Mouse (Mus musculus): ENCODE measurements around the gene Clnk. TPM values are rescaled to one million over a fixed set of nuclear protein-coding genes. Genes with fewer than 3 reads are reported as not detected.

The Clnk gene
- polyA plus RNA-seq, 1 experiment from 2014 or later: 0.05 TPM

- H3K27ac ChIP-seq (ENCODE audit: low read length): no peak overlapping the region
- H3K4me3 ChIP-seq (ENCODE audit: low read depth, low read length): no peak overlapping the region
- no peaks in the 10 kb centered on the region for H3K9me3 ChIP-seq (replicated peaks; ENCODE audit: control insufficient read depth, low read length)
- no peak overlapping the region for H3K9ac ChIP-seq (ENCODE audit: low read depth, low read length)
- no peaks in the 10 kb centered on the region for H3K27me3 ChIP-seq (ENCODE audit: control insufficient read depth, insufficient read depth, low read depth, low read length)
- H3K4me1 ChIP-seq (ENCODE audit: control insufficient read depth, low read depth, low read length): no peaks in the 10 kb centered on the region
- ATAC-seq (ENCODE audit: low read depth): no peak
- no peaks in the 10 kb centered on the region for H3K36me3 ChIP-seq (ENCODE audit: control insufficient read depth, insufficient read depth)
- 56% methylated on average over 1 of the region's 1 CpGs for WGBS (ENCODE audit: insufficient replicate concordance)
- no peak overlapping the region for H3K4me2 ChIP-seq (ENCODE audit: low read depth, low read length)
These were observed 4.8 kb upstream of the Clnk start for GRCm38 (mm10) chr5:38881416-38881727.

- Histone ChIP-seq H3K36me3 (ENCODE audit: control insufficient read depth, insufficient read depth) (no peaks in the 10 kb centered on the region), H3K27ac (ENCODE audit: low read length) (no peak overlapping the region), H3K4me1 (ENCODE audit: control insufficient read depth, low read depth, low read length) (no peaks in the 10 kb centered on the region), H3K4me2 (ENCODE audit: low read depth, low read length) (no peak overlapping the region), H3K9ac (ENCODE audit: low read depth, low read length) (no peak overlapping the region), H3K9me3 (replicated peaks; ENCODE audit: control insufficient read depth, low read length) (no peaks in the 10 kb centered on the region), H3K27me3 (ENCODE audit: control insufficient read depth, insufficient read depth, low read depth, low read length) (no peaks in the 10 kb centered on the region), H3K4me3 (ENCODE audit: low read depth, low read length) (no peak overlapping the region)
- ATAC-seq (ENCODE audit: low read depth): no peak
- 42% methylated on average over 11 of the region's 11 CpGs for WGBS (ENCODE audit: insufficient replicate concordance)
These were observed 3.5 kb upstream of the Clnk start for GRCm38 (mm10) chr5:38879989-38880706.

DNA sequence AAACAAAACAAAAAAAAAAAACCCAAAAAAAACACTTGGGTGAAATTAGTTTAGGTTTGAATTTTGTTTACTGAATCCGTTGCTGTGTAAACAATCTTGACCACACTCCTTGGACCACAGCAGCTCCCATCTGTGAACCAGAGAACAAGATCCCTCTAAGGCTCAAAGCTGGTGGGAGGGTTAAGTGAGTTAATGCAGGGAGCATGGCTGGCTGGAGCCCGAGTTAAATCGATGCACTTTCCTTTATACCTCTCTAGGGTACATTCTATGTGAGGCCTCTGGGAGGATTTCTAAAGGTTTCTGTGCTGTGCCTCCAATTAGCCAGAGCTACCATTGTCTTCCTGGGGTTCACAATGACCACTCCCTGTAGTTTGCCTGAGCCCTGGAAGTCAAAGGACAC, 1.2 kb downstream of the Clnk start:
- H3K4me1 ChIP-seq (ENCODE audit: control insufficient read depth, low read depth, low read length): no peaks in the 10 kb centered on the region
- H3K4me2 ChIP-seq (ENCODE audit: low read depth, low read length): no peak overlapping the region
- WGBS (ENCODE audit: insufficient replicate concordance): 57% methylated on average over 3 of the region's 3 CpGs
- H3K9me3 ChIP-seq (replicated peaks; ENCODE audit: control insufficient read depth, low read length): no peaks in the 10 kb centered on the region
- H3K9ac ChIP-seq (ENCODE audit: low read depth, low read length): no peak overlapping the region
- ATAC-seq (ENCODE audit: low read depth): no peak
- H3K27ac ChIP-seq (ENCODE audit: low read length): no peak overlapping the region
- no peaks in the 10 kb centered on the region for H3K27me3 ChIP-seq (ENCODE audit: control insufficient read depth, insufficient read depth, low read depth, low read length)
- no peak overlapping the region for H3K4me3 ChIP-seq (ENCODE audit: low read depth, low read length)
- H3K36me3 ChIP-seq (ENCODE audit: control insufficient read depth, insufficient read depth): no peaks in the 10 kb centered on the region

DNA sequence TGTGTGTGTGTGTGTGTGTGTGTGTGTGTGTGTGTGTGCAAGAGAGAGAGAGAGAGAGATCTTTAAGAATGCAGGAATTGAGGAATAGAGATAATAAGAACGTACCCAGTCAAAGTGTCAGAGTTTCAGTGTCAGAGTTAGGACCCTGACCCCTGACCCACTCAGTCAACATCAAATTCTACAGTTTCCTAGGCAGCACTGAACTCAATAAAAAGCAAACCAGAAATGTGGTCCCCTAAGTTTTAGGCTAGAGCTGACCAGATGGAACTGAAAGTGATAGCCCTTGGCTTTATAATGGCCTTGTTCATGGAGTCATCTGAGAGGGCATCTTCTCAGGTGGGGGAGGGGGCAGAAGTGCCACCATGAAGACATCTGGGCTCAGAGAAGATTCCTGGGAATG, 1.7 kb downstream of the Clnk start:
- Histone ChIP-seq H3K4me1 (ENCODE audit: control insufficient read depth, low read depth, low read length) (no peaks in the 10 kb centered on the region), H3K4me2 (ENCODE audit: low read depth, low read length) (no peak overlapping the region), H3K9me3 (replicated peaks; ENCODE audit: control insufficient read depth, low read length) (no peaks in the 10 kb centered on the region), H3K27me3 (ENCODE audit: control insufficient read depth, insufficient read depth, low read depth, low read length) (no peaks in the 10 kb centered on the region), H3K9ac (ENCODE audit: low read depth, low read length) (no peak overlapping the region), H3K4me3 (ENCODE audit: low read depth, low read length) (no peak overlapping the region), H3K27ac (ENCODE audit: low read length) (no peak overlapping the region), H3K36me3 (ENCODE audit: control insufficient read depth, insufficient read depth) (no peaks in the 10 kb centered on the region)
- WGBS (ENCODE audit: insufficient replicate concordance): 54% methylated on average over 1 of the region's 1 CpGs
- ATAC-seq (ENCODE audit: low read depth): no peak

GRCm38 (mm10) chr5:38872906-38873305, 3.7 kb downstream of the Clnk start:
- Histone ChIP-seq H3K9me3 (replicated peaks; ENCODE audit: control insufficient read depth, low read length) (no peaks in the 10 kb centered on the region), H3K4me1 (ENCODE audit: control insufficient read depth, low read depth, low read length) (no peaks in the 10 kb centered on the region), H3K27ac (ENCODE audit: low read length) (no peak overlapping the region), H3K9ac (ENCODE audit: low read depth, low read length) (no peak overlapping the region), H3K4me3 (ENCODE audit: low read depth, low read length) (no peak overlapping the region), H3K27me3 (ENCODE audit: control insufficient read depth, insufficient read depth, low read depth, low read length) (no peaks in the 10 kb centered on the region), H3K36me3 (ENCODE audit: control insufficient read depth, insufficient read depth) (no peaks in the 10 kb centered on the region), H3K4me2 (ENCODE audit: low read depth, low read length) (no peak overlapping the region)
- no peak for ATAC-seq (ENCODE audit: low read depth)
- 73% methylated on average over 3 of the region's 3 CpGs for WGBS (ENCODE audit: insufficient replicate concordance)

DNA sequence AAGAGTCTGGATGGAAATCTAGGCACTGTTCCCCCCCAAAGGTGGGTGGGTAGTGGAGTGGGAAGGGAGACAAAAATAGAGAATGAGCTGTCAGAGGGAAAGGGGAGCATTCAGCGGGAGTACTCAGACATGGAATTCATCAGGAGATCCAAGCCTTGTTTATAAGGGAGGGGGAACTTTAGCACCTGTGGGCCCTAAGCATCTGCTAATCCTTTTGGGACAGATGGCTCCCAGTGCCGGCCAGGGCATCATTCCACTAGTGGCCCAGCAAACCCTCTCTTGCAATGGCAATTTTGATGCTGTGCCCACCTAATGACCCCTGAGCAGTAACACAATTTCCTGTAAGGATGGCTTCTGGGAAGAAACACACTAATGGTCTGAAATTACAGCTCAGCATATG, 5.0 kb downstream of the Clnk start:
- H3K27me3 ChIP-seq (ENCODE audit: control insufficient read depth, insufficient read depth, low read depth, low read length): no peaks in the 10 kb centered on the region
- H3K36me3 ChIP-seq (ENCODE audit: control insufficient read depth, insufficient read depth): no peaks in the 10 kb centered on the region
- 73% methylated on average over 2 of the region's 2 CpGs for WGBS (ENCODE audit: insufficient replicate concordance)
- no peak for ATAC-seq (ENCODE audit: low read depth)
- no peaks in the 10 kb centered on the region for H3K4me1 ChIP-seq (ENCODE audit: control insufficient read depth, low read depth, low read length)
- no peak overlapping the region for H3K9ac ChIP-seq (ENCODE audit: low read depth, low read length)
- no peaks in the 10 kb centered on the region for H3K9me3 ChIP-seq (replicated peaks; ENCODE audit: control insufficient read depth, low read length)
- no peak overlapping the region for H3K27ac ChIP-seq (ENCODE audit: low read length)
- no peak overlapping the region for H3K4me3 ChIP-seq (ENCODE audit: low read depth, low read length)
- no peak overlapping the region for H3K4me2 ChIP-seq (ENCODE audit: low read depth, low read length)

GRCm38 (mm10) chr5:38870485-38870884, 6.1 kb downstream of the Clnk start:
- ATAC-seq (ENCODE audit: low read depth): no peak
- Histone ChIP-seq H3K4me1 (ENCODE audit: control insufficient read depth, low read depth, low read length) (no peaks in the 10 kb centered on the region), H3K4me2 (ENCODE audit: low read depth, low read length) (no peak overlapping the region), H3K4me3 (ENCODE audit: low read depth, low read length) (no peak overlapping the region), H3K27me3 (ENCODE audit: control insufficient read depth, insufficient read depth, low read depth, low read length) (no peaks in the 10 kb centered on the region), H3K9ac (ENCODE audit: low read depth, low read length) (no peak overlapping the region), H3K27ac (ENCODE audit: low read length) (no peak overlapping the region), H3K36me3 (ENCODE audit: control insufficient read depth, insufficient read depth) (no peaks in the 10 kb centered on the region), H3K9me3 (replicated peaks; ENCODE audit: control insufficient read depth, low read length) (no peaks in the 10 kb centered on the region)
- 27% methylated on average over 12 of the region's 12 CpGs for WGBS (ENCODE audit: insufficient replicate concordance)

GRCm38 (mm10) chr5:38869976-38870375, 6.6 kb downstream of the Clnk start:
- Histone ChIP-seq H3K36me3 (ENCODE audit: control insufficient read depth, insufficient read depth) (no peaks in the 10 kb centered on the region), H3K27ac (ENCODE audit: low read length) (no peak overlapping the region), H3K4me1 (ENCODE audit: control insufficient read depth, low read depth, low read length) (no peaks in the 10 kb centered on the region), H3K4me2 (ENCODE audit: low read depth, low read length) (no peak overlapping the region), H3K4me3 (ENCODE audit: low read depth, low read length) (no peak overlapping the region), H3K9ac (ENCODE audit: low read depth, low read length) (no peak overlapping the region), H3K27me3 (ENCODE audit: control insufficient read depth, insufficient read depth, low read depth, low read length) (no peaks in the 10 kb centered on the region), H3K9me3 (replicated peaks; ENCODE audit: control insufficient read depth, low read length) (no peaks in the 10 kb centered on the region)
- 67% methylated on average over 9 of the region's 9 CpGs for WGBS (ENCODE audit: insufficient replicate concordance)
- no peak for ATAC-seq (ENCODE audit: low read depth)

GRCm38 (mm10) chr5:38864624-38865023, 12.0 kb downstream of the Clnk start:
- Histone ChIP-seq H3K27ac (ENCODE audit: low read length) (no peak overlapping the region), H3K27me3 (ENCODE audit: control insufficient read depth, insufficient read depth, low read depth, low read length) (no peaks in the 10 kb centered on the region), H3K4me2 (ENCODE audit: low read depth, low read length) (no peak overlapping the region), H3K4me1 (ENCODE audit: control insufficient read depth, low read depth, low read length) (no peaks in the 10 kb centered on the region), H3K9me3 (replicated peaks; ENCODE audit: control insufficient read depth, low read length) (no peaks in the 10 kb centered on the region), H3K9ac (ENCODE audit: low read depth, low read length) (no peak overlapping the region), H3K4me3 (ENCODE audit: low read depth, low read length) (no peak overlapping the region), H3K36me3 (ENCODE audit: control insufficient read depth, insufficient read depth) (no peaks in the 10 kb centered on the region)
- 18% methylated on average over 6 of the region's 6 CpGs for WGBS (ENCODE audit: insufficient replicate concordance)
- no peak for ATAC-seq (ENCODE audit: low read depth)
